Mouse (Mus musculus) urinary bladder, postnatal 10 days (tissue): ENCODE measurements around the gene Nadk.
A peak's percentile ranks its signal among the peaks of the same experiment; 100 is the strongest.

Source experiments
- DNase-seq: peaks from one replicate; pipeline ENCODE4 v3.0.0; 2022; ENCODE audit warnings: low spot score

The Nadk gene

DNA sequence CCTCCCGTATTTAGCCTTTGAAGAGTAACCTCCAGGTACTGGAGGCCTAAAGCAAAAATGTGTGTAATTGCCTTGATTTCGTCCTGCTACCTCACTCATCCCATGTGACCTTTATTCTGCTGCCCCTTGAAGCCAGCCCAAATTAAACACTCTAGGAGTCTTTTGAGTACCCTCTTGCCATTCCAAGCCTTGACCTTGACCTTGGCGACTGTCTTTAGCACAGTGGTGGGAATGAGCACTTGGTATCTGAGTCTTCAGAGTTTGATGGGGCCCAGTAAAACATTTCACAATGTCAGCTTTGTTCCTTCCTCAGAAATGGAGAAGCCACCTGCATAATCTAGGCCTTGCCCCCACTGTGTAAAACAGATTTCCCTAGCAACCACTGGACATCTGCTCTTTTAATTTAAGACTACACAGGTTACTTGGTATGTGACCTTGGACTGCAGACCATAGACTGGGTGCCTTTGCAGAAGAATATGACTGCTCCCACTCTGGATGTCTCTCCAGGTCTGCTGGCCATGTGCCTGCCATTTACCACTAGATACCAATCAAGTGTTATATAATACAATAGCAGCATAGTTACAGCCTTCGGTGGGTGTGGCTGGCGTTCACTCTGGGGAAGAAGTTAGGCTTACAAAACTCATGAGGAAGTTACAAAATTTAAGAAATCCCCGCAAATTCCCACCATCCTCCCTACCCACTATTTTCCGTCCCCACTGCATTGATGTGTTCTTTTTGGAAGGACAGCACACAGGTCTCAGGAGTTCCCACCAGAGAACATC lies at the start of gene Nadk:
TSS of gene Nadk (plus strand) at position 718 of the 782 bp plus-strand sequence.
- no peak for DNase-seq

- no peak for DNase-seq
Observed at GRCm38 (mm10) chr4:155514810-155515209, 47.4 kb upstream of the Nadk start.

- no peak for DNase-seq
Observed at GRCm38 (mm10) chr4:155517948-155518517, 44.1 kb upstream of the Nadk start.

DNA sequence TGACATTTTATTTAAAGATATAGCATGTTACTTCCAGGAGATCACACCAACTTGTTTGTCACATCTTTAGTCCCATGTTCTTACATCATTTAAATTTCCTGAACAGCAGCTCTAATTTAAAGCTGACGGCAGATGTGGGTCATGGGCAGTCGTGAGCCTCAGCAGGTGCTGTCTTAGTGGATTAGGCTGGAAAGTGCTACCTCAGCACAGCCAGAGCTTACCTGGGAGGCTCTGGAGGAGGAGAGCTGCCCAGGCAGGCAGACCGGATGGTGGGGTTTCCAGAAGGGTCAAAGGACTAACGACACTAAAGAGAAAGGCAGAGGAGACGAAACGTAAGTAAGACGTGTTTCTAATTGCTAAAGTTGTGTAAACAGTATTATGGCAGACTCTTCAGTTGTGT lies 39.9 kb upstream of the Nadk start:
- DNase-seq, result no peak

- DNase-seq, result no peak
Observed at GRCm38 (mm10) chr4:155525751-155526150, 36.4 kb upstream of the Nadk start.

GRCm38 (mm10) chr4:155529294-155529693 lies 32.9 kb upstream of the Nadk start:
- DNase-seq, result no peak

- no peak for DNase-seq
Observed at GRCm38 (mm10) chr4:155549993-155550392, 12.2 kb upstream of the Nadk start.

- no peak for DNase-seq
Observed at GRCm38 (mm10) chr4:155550446-155550845, 11.7 kb upstream of the Nadk start.

DNA sequence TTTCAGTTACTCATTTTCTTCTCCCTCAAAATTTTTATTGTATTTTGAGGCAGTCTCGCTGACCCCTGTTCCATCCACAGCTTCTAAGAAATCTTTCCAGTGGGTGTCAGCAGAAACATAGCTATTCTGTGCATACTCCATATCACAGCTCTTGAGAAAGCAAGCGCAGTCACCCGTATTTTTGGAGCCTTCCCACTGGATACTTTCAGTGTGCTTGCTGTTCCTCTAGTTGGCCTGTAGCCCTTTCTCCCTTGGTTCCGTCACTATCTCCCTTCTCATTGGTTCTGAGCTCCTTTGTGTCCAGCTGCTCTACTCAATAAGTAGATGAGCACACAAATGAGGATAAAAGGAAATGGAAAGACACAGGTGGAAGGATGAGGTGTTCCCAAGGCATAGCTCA lies 11.1 kb upstream of the Nadk start:
- DNase-seq, result no peak

DNA sequence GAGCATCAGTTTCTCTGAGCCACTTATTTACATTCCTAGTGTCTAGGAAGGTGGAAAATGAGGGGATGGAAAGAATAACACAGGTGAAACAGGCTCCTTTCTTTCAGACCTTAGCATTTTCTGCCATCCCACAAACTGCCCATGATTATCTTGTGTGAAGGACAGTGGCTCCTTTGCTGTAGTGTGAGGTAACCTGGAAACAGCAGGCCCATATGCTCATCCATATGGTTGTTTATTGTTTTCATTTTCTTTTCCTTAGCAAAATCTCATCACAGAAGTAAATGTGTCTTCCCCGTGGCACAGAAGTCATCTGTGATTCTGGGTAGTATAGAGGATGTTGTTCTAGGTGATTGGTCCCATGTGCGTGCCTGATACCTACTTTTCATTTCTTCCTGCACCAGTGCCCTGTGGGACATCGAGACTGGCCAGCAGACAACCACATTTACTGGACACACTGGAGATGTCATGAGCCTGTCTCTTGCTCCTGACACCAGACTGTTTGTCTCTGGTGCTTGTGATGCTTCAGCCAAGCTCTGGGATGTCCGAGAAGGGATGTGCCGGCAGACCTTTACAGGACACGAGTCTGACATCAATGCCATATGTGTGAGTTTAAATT lies 9.2 kb upstream of the Nadk start:
- no peak for DNase-seq

DNA sequence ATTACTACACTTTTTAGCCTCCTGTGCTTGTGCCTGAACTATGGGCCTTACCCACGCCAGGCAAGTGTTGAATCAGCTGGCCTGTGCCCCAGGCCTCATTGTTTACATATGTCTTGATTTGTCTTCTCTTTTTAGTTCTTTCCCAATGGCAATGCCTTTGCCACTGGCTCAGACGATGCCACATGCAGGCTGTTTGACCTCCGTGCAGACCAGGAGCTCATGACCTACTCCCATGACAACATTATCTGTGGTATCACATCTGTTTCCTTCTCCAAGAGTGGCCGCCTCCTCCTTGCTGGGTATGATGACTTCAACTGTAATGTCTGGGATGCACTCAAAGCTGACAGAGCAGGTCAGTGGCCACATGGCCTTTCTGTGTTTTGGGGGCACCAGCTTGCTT lies 7.3 kb upstream of the Nadk start:
- DNase-seq, result no peak

DNA sequence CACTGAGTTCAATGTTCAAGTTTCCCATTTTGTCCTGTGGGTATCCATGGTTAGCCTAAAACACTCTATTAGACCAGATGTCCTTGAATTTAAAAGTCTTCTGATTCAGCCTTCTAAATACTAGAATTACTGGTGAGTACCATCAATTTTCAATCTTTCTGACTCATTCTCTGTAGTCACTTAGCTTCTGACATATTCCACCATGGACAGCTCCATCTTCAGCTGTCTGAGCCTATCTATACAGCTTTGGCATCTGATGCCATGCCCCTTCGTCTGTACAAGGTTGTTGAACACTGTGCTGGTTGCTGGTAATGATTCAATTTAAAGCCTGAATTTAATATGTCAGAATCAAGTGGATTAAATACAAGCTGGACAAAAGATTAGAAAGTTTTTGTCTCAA lies 6.7 kb upstream of the Nadk start:
- DNase-seq, result no peak

GRCm38 (mm10) chr4:155559454-155559853 lies 2.7 kb upstream of the Nadk start:
- DNase-seq, result no peak

GRCm38 (mm10) chr4:155560932-155561331 lies 1.2 kb upstream of the Nadk start:
- no peak for DNase-seq

DNA sequence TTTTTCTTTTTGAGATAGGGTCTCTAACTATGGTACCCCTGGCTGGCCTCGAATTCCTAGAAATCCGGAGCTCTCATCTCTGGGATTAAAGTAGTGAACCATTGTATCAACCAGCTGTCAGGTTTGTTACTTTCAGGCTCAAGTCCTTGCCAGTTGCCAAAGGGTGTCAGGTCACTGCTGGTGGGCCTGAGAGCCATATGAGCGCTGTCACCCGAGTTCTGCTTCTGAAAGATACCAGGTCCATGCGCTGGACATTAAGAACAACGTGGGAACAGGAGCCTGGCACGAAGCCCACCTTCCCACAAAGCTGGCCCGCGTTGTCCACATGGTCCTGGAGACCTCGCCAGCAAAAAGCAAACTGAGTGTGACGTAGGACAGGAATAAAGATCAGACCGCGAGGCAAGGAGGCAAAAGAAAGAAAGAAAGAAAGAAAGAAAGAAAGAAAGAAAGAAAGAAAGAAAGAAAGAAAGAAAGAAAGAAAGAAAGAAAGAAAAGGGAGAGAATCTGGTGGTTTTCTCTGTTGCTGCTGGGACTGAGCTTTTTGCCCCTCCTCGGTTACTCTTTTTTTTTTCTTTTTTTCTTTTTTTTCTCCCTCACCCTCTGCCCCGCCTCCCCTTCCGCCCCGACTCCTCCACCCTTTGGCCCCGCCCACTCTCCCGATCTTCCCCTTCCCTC lies 684 bp downstream of the Nadk start:
- DNase-seq, result no peak

DNA sequence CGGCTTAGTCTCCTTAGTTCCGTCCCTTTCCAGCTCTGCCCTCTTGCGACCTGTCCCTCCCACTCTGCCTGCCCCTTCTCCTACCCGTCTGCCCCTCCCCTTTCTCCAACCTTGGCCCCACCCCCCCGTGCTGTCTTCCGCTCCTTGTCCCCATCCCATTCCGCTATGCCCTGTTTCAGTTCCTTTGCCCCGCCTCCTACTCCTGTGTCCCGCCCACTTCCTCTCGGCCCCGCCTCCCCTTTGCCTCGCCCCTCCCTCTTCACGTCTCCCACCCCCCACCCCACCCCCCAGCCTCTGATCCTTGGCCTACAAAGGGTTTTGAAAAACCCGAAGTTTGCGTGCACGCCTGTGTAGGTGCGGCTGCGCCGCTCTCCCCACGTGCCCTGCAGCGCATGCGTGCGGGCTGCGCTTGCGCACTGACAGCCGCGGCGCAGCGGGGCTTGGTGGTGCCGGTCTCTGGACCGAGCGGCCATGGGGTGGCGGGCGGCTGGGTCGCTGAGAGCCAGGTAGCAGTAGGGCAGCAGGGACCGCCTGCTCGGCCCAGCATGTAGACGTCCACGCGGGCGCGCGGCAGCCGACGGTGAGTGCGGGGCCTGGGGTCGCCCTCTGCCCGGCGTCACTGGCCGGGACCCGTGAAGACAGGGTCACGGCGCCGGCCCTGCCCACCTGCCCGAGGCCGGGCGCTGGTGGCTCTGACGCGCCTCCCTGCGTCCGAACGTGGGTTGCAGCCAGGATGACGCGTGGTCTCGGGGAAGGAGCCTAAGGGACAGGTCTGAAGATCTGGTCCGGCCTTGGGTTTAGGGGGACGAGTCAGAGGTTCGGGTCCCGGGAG lies 1.4 kb downstream of the Nadk start:
- DNase-seq, result peak; percentile 83

DNA sequence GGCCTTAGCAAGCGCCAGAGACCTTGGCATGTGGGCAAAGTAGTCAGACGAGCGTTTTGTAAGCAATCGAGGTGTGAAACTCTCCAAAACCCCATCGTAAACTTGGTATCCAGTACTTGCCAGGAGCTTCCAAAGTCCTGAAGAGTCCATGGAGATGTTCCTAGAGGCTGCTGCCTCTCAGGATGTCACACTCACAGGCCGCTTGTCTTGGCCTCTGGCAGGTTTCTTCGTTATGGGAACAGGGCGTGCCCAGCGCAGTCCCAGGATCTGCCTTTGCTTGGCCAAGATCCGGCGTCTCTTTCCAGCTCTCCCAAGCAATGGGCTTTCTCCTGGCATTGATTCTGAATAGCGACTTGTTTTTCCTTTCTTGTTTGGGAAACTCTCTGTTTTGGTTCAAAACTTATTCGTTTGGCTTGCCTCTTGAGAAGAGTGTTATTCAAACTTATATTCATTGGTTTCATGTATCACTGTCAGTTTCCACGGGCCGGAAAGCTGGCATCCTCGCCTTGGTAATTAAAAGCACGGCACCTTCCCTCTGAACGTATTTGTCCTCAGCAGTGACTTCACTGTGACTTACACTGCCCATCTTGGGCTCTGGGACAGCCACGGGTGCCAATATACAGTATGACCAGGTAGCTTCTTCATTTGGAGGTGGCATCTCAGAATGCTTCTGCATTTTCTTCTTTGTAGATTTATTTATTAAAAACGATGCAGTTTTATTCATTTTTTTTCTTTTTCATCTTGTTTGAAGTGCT lies 2.3 kb downstream of the Nadk start:
- no peak for DNase-seq

- DNase-seq, result no peak
Observed at GRCm38 (mm10) chr4:155566555-155566954, 4.4 kb downstream of the Nadk start.

DNA sequence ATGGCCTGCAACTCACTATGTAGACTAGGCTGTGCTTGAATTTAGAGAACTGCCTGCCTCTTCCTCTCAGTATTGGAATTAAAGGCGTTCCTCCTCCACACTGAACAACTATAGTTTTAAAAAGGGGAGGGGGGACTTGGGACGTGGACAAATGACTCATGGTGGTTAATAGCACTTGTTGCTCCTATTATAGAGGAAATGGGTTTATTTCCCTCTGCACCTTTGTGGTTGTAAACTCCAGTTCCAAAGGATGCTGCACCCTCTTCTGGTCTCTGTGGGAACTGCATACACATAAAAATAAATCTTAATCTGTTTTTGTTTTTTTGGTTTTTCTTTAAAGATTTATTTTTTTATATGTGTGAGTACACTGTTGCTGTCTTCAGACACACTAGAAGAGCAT lies 6.0 kb downstream of the Nadk start:
- no peak for DNase-seq

DNA sequence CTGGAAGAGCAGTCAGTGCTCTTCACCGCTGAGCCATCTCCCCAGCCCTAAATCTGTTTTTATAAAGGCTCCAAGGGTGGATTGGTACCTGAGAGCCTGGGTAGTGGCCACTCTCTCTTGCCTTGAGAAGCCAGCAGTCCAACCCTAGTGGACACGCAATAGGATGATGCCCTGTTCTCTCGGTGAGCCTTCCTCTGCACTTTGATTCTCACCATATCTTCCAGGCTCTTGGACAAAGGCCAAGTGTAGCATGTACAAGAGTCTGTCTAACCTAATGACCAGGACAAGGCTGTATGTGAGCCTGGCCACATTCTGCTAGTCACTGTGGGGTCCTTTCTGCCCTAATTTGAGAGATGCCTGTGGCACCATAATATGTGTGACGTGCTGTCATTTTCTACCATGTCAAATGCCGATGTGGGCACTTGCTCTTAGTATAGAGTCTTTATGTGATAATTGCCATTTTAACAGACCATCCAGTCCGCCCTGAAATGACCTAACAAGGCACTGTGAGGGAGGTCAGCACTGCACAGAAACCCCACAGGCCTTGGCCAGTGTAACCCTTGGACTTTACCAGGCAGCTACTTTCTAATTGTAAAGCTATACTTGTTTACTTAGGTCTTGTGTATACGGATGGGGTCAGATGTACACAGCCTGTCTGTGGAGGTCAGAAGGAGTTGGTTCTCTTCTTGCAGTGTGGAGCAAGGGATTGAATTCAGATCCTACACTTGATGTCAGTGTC lies 6.6 kb downstream of the Nadk start:
- DNase-seq, result no peak

DNA sequence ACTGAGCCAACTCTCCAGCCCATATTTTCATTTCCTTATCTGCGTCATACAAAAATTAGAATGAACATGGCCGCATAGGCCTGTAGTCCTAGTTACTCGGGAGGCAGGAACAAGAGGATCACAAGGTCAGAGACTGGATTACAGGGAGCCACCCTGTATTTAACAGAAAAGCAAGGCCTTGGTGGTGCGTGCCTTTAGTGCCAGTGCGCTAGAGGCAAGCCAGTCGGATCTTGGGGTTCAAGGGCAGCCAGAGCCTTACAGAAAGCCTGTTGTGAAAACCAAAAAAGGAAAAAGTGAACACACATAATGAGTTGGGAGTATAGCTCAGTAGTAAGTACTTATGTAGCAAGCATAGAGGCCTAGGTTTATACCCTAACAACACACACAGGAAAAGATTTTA lies 7.6 kb downstream of the Nadk start:
- no peak for DNase-seq
